In the genomic region with DNA sequence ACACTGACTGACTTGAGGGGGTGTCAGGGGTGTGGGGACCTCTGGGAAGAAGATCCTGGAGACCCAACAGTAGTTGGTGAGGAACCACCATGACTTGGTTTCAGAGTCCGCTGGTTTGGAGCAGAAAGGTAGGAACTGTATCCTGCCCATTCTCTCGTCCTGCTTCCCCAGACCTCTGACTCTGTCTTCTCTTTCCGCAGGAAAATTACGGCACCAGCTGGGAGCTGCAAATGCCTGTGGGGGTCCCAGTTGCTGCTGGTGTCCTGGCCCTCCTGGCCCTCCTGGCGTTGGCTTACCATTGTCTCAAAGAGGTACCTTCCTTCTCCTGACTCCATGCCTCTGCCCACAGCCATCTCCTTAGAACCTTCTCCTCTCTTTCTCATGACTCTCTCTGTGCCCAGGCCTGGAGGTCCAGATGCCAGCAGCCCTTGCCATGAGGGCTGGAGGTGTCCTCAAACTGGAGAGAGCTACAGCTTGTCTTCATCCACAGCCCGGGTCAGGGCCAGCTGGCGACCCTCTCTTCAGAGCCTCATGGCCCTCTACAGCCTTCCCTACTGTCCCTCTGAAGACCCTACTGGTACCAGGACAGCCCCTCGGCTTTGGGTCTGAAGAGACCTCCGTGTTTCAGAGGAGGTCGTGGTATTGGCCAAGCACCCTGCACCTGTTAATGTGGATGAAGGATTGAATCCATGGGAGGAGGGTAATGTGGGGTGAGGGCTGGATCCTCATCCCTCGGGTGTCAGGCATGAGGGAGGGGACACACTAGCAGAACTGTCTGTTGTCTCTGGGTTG, we compare ENCODE assay signal across 10 mouse cellular contexts. TPM values are rescaled to one million over a fixed set of nuclear protein-coding genes. Genes with fewer than 3 reads are reported as not detected.
DNase-seq lines count a peak whose midpoint lies in the region; ATAC-seq and TF ChIP-seq lines count a peak whose summit lies in the region.
"Had no signal": no experiment of that assay in that cellular context is flagged by ENCODE, and none has a peak within 500 bp of the region (broad histone marks: within the 10 kb centered on the region; RNA-seq: fewer than 3 reads in every experiment).

No protein-coding gene starts in this region.

- no peak for ATAC-seq in embryonic facial prominence, embryonic 13.5 days (ENCODE audit: insufficient number of reproducible peaks, insufficient read depth, low FRiP score, low TSS enrichment, low read depth)
- ATAC-seq in liver, embryonic 14.5 days (ENCODE audit: insufficient read depth), result no peak
- no peak for ATAC-seq in hindbrain, embryonic 12.5 days (ENCODE audit: low FRiP score)

- peak overlapping the region; percentile 37 for H3K4me2 ChIP-seq in embryonic facial prominence, embryonic 13.5 days
- peak overlapping the region; percentile 49 for H3K4me2 ChIP-seq in liver, embryonic 14.5 days (ENCODE audit: low read depth)
- H3K4me2 ChIP-seq in hindbrain, embryonic 12.5 days (replicated peaks), result no peak overlapping the region

- H3K4me1 ChIP-seq in heart, adult 2 months (ENCODE audit: control insufficient read depth, insufficient read depth, low read length), result peaks cover 4% of the 10 kb centered on the region; the same call in 1 of the 2 replicates
- H3K4me1 ChIP-seq in lung, adult 2 months (ENCODE audit: control insufficient read depth, insufficient read depth, low read length), result peaks cover 4% of the 10 kb centered on the region; the same call in 1 of the 2 replicates
- H3K4me1 ChIP-seq in embryonic facial prominence, embryonic 13.5 days, result peaks cover 21% of the 10 kb centered on the region
- peaks cover 0 to 3% of the 10 kb centered on the region in 2 experiments; a peak in 1 of 4 replicates for H3K4me1 ChIP-seq in liver, embryonic 14.5 days (replicated peaks; ENCODE audit: control insufficient read depth in 2 of 2, insufficient read depth in 2 of 2, low read length in 1 of 2)
- H3K4me1 ChIP-seq in hindbrain, embryonic 12.5 days, result peaks cover 21% of the 10 kb centered on the region

- 68% methylated on average over 11 of the region's 11 CpGs for WGBS in heart, adult 2 months
- 79% methylated on average over 11 of the region's 11 CpGs for WGBS in lung, adult 2 months
- WGBS in embryonic facial prominence, embryonic 13.5 days, result 83% methylated on average over 11 of the region's 11 CpGs
- 58% methylated on average over 11 of the region's 11 CpGs for WGBS in liver, embryonic 14.5 days (ENCODE audit: insufficient replicate concordance)
- WGBS in hindbrain, embryonic 12.5 days, result 81% methylated on average over 11 of the region's 11 CpGs

- H3K79me2 ChIP-seq in heart, adult 2 months (replicated peaks; ENCODE audit: control insufficient read depth, insufficient read depth, low read length), result no peaks in the 10 kb centered on the region

- intact Hi-C loops in heart, adult 2 months (cut with DNase I), result loop anchor here (2.0 to 5.0 kb wide), 6 partner anchors 21 to 211 kb away; partner anchors contain the start of genes Flywch1, Flywch2 and Prss41
- intact Hi-C loops in heart, postnatal 25 days (cut with DNase I), result loop anchor here (5.0 kb wide), 2 partner anchors 38 to 93 kb away; partner anchors contain the start of genes Flywch2, Prss32 and Prss41

- no peak for DNase-seq in heart, adult 2 months
- DNase-seq in heart, postnatal 25 days (ENCODE audit: low spot score), result no peak
- no peak for DNase-seq in lung, adult 2 months
- no peak for DNase-seq in lung, postnatal 14 days
- no peak for DNase-seq in liver, embryonic 14.5 days (ENCODE audit: low read depth in 3 of 3, low spot score in 3 of 3)
- no peak for DNase-seq in testis, postnatal 14 days (ENCODE audit: low spot score)

- H3K9me3 ChIP-seq in embryonic facial prominence, embryonic 13.5 days, result no peaks in the 10 kb centered on the region
- H3K9me3 ChIP-seq in liver, embryonic 14.5 days (ENCODE audit: control insufficient read depth, low read length), result no peaks in the 10 kb centered on the region
- no peaks in the 10 kb centered on the region for H3K9me3 ChIP-seq in hindbrain, embryonic 12.5 days (replicated peaks)

- no peaks in the 10 kb centered on the region for H3K36me3 ChIP-seq in heart, adult 2 months (ENCODE audit: control insufficient read depth, insufficient read depth, low read length)
- H3K36me3 ChIP-seq in embryonic facial prominence, embryonic 13.5 days, result peaks cover 37% of the 10 kb centered on the region
- H3K36me3 ChIP-seq in liver, embryonic 14.5 days (replicated peaks; ENCODE audit: control insufficient read depth, insufficient read depth, low read depth), result no peaks in the 10 kb centered on the region
- peaks cover 34% of the 10 kb centered on the region for H3K36me3 ChIP-seq in hindbrain, embryonic 12.5 days

- H3K27ac ChIP-seq in heart, adult 2 months, result peak overlapping the region; percentile 86
- H3K27ac ChIP-seq in embryonic facial prominence, embryonic 13.5 days, result no peak overlapping the region
- H3K27ac ChIP-seq in liver, embryonic 14.5 days, result no peak overlapping the region
- no peak overlapping the region for H3K27ac ChIP-seq in hindbrain, embryonic 12.5 days

- no peak; the same call in 1 of the 2 replicates for TF ChIP-seq POLR2A in heart, adult 2 months (IDR thresholded peaks at IDR 0.05; ENCODE audit: insufficient read depth, low read depth, low read length)
- TF ChIP-seq POLR2A in lung, adult 2 months (IDR thresholded peaks at IDR 0.05; ENCODE audit: borderline replicate concordance, extremely low read depth, low read depth, low read length), result 0 out of 2 replicates have a peak, but pooled peaks have one; percentile 25

- peak overlapping the region; percentile 45 for H3K4me3 ChIP-seq in heart, adult 2 months
- peak overlapping the region; percentile 40 for H3K4me3 ChIP-seq in lung, adult 2 months (replicated peaks; ENCODE audit: extremely low read depth, low read depth, low read length)
- no peak overlapping the region for H3K4me3 ChIP-seq in embryonic facial prominence, embryonic 13.5 days
- H3K4me3 ChIP-seq in liver, embryonic 14.5 days (ENCODE audit: insufficient read depth in 1 of 2, low read depth in 2 of 2, low read length in 2 of 2), result peak overlapping the region; percentile 26 to 34; a peak in 1 of 4 replicates
- no peak overlapping the region for H3K4me3 ChIP-seq in hindbrain, embryonic 12.5 days

- no peak for TF ChIP-seq EP300 in heart, adult 2 months (IDR thresholded peaks at IDR 0.05; ENCODE audit: insufficient read depth, low read depth, low read length)
- TF ChIP-seq EP300 in liver, embryonic 14.5 days (IDR thresholded peaks at IDR 0.05; ENCODE audit: low read depth), result no peak

- peak overlapping the region; percentile 50 for H3K9ac ChIP-seq in heart, adult 2 months (ENCODE audit: low read depth, low read length)
- no peak overlapping the region for H3K9ac ChIP-seq in embryonic facial prominence, embryonic 13.5 days
- H3K9ac ChIP-seq in liver, embryonic 14.5 days (replicated peaks), result no peak overlapping the region; the same call in 1 of the 2 replicates
- H3K9ac ChIP-seq in hindbrain, embryonic 12.5 days, result no peak overlapping the region

- no peak for TF ChIP-seq CTCF in heart, adult 2 months (IDR thresholded peaks at IDR 0.05)
- TF ChIP-seq CTCF in lung, adult 2 months (IDR thresholded peaks at IDR 0.05; ENCODE audit: insufficient read depth, low read length), result no peak
- TF ChIP-seq CTCF in liver, embryonic 14.5 days (IDR thresholded peaks at IDR 0.05; ENCODE audit: low read depth), result no peak

- H3K27me3 ChIP-seq in heart, adult 2 months (ENCODE audit: control insufficient read depth, insufficient read depth, low read length), result peaks cover 8% of the 10 kb centered on the region
- H3K27me3 ChIP-seq in embryonic facial prominence, embryonic 13.5 days, result peaks cover 36% of the 10 kb centered on the region
- peaks cover 26% of the 10 kb centered on the region for H3K27me3 ChIP-seq in liver, embryonic 14.5 days (ENCODE audit: control insufficient read depth, insufficient read depth, low read length)
- H3K27me3 ChIP-seq in hindbrain, embryonic 12.5 days, result peaks cover 34% of the 10 kb centered on the region

RNA-seq across cellular contexts. Expression of gene Kremen2, which starts 4.0 kb away (rescaled TPM):
- total RNA-seq in heart, adult 2 months (2021), result not detected
- polyA plus RNA-seq in heart, adult 2 months (2012; rRNA removed), result 0.06 and 0.27 TPM in 2 replicates
- not detected for total RNA-seq in heart, postnatal 25 days (2021)
- polyA plus RNA-seq in lung, adult 2 months (2012; rRNA removed), result 0.81 and 1.1 TPM in 2 replicates
- 31.7 and 42.3 TPM in 2 replicates for polyA plus RNA-seq in embryonic facial prominence, embryonic 13.5 days (2015; fragmentation: Nextera tagmentation; extraction: Ambion mirVana)
- polyA plus RNA-seq in liver, embryonic 14.5 days (2012; rRNA removed), result 0.02 and 0.03 TPM in 2 replicates
- polyA plus RNA-seq in liver, embryonic 14.5 days (2014; fragmentation: Nextera tagmentation; extraction: Ambion mirVana), result not detected in 2 replicates
- polyA plus RNA-seq in hindbrain, embryonic 12.5 days (2016; fragmentation: Nextera tagmentation; extraction: Ambion mirVana), result 2.9 and 5.7 TPM in 2 replicates
- total RNA-seq: monocyte, adult 5-6 weeks had no signal

RNA-seq across cellular contexts. Expression of gene Paqr4, which starts 8.9 kb away (rescaled TPM):
- total RNA-seq in heart, adult 2 months (2021), result 10 to 100 TPM; 25.5 to 27.2 TPM
- 30.7 and 33.2 TPM in 2 replicates for polyA plus RNA-seq in heart, adult 2 months (2012; rRNA removed)
- total RNA-seq in heart, postnatal 25 days (2021), result 10 to 100 TPM; 26.1 to 29.5 TPM
- polyA plus RNA-seq in lung, adult 2 months (2012; rRNA removed), result 59.8 and 63.5 TPM in 2 replicates
- 12.4 and 12.5 TPM in 2 replicates for polyA plus RNA-seq in embryonic facial prominence, embryonic 13.5 days (2015; fragmentation: Nextera tagmentation; extraction: Ambion mirVana)
- 3.6 and 5.7 TPM in 2 replicates for polyA plus RNA-seq in liver, embryonic 14.5 days (2012; rRNA removed)
- 6.4 and 7.2 TPM in 2 replicates for polyA plus RNA-seq in liver, embryonic 14.5 days (2014; fragmentation: Nextera tagmentation; extraction: Ambion mirVana)
- polyA plus RNA-seq in hindbrain, embryonic 12.5 days (2016; fragmentation: Nextera tagmentation; extraction: Ambion mirVana), result 40.3 and 41.6 TPM in 2 replicates

RNA-seq across cellular contexts. Expression of gene Flywch1, which starts 21.8 kb away (rescaled TPM):
- total RNA-seq in heart, adult 2 months (2021), result 10 to 100 TPM; 39.4 to 40.1 TPM
- polyA plus RNA-seq in heart, adult 2 months (2012; rRNA removed), result 25.9 and 33.4 TPM in 2 replicates
- 10 to 100 TPM; 29.7 to 33.2 TPM for total RNA-seq in heart, postnatal 25 days (2021)
- 37.1 and 39.1 TPM in 2 replicates for polyA plus RNA-seq in lung, adult 2 months (2012; rRNA removed)
- polyA plus RNA-seq in embryonic facial prominence, embryonic 13.5 days (2015; fragmentation: Nextera tagmentation; extraction: Ambion mirVana), result 90.2 and 95.6 TPM in 2 replicates
- 4.0 and 4.3 TPM in 2 replicates for polyA plus RNA-seq in liver, embryonic 14.5 days (2012; rRNA removed)
- polyA plus RNA-seq in liver, embryonic 14.5 days (2014; fragmentation: Nextera tagmentation; extraction: Ambion mirVana), result 6.6 and 7.4 TPM in 2 replicates
- polyA plus RNA-seq in hindbrain, embryonic 12.5 days (2016; fragmentation: Nextera tagmentation; extraction: Ambion mirVana), result 203 and 212 TPM in 2 replicates

RNA-seq across cellular contexts. Expression of gene Pkmyt1, which starts 23.5 kb away (rescaled TPM):
- 1 to 10 TPM; 1.2 to 1.6 TPM for total RNA-seq in heart, adult 2 months (2021)
- 3.9 and 5.6 TPM in 2 replicates for polyA plus RNA-seq in heart, adult 2 months (2012; rRNA removed)
- total RNA-seq in heart, postnatal 25 days (2021), result 1 to 10 TPM; 1.4 to 1.5 TPM
- 21.8 and 25.3 TPM in 2 replicates for polyA plus RNA-seq in lung, adult 2 months (2012; rRNA removed)
- polyA plus RNA-seq in embryonic facial prominence, embryonic 13.5 days (2015; fragmentation: Nextera tagmentation; extraction: Ambion mirVana), result 49.3 and 56.2 TPM in 2 replicates
- polyA plus RNA-seq in liver, embryonic 14.5 days (2012; rRNA removed), result 29.6 and 35.0 TPM in 2 replicates
- polyA plus RNA-seq in liver, embryonic 14.5 days (2014; fragmentation: Nextera tagmentation; extraction: Ambion mirVana), result 21.2 and 24.5 TPM in 2 replicates
- polyA plus RNA-seq in hindbrain, embryonic 12.5 days (2016; fragmentation: Nextera tagmentation; extraction: Ambion mirVana), result 29.1 and 31.2 TPM in 2 replicates

RNA-seq across cellular contexts. Expression of gene 1520401A03Rik, which starts 27.0 kb away (rescaled TPM):
- total RNA-seq in heart, adult 2 months (2021), result not detected
- not detected in 2 replicates for polyA plus RNA-seq in heart, adult 2 months (2012; rRNA removed)
- total RNA-seq in heart, postnatal 25 days (2021), result not detected
- polyA plus RNA-seq in lung, adult 2 months (2012; rRNA removed), result not detected in 2 replicates
- 0.25 and 0.32 TPM in 2 replicates for polyA plus RNA-seq in embryonic facial prominence, embryonic 13.5 days (2015; fragmentation: Nextera tagmentation; extraction: Ambion mirVana)
- polyA plus RNA-seq in liver, embryonic 14.5 days (2012; rRNA removed), result 0.04 and 0.09 TPM in 2 replicates
- not detected in 2 replicates for polyA plus RNA-seq in liver, embryonic 14.5 days (2014; fragmentation: Nextera tagmentation; extraction: Ambion mirVana)
- 0.21 and 1.2 TPM in 2 replicates for polyA plus RNA-seq in hindbrain, embryonic 12.5 days (2016; fragmentation: Nextera tagmentation; extraction: Ambion mirVana)
- total RNA-seq: layer of hippocampus, postnatal 36 days; monocyte, adult 5-6 weeks had no signal

Comparison
In these comparisons a context has a peak if more than half of its experiments do, and no peak if none do; other contexts are left out.
1. H3K4me3 ChIP-seq: peak in heart, adult 2 months (single experiment), lung, adult 2 months (single experiment) and liver, embryonic 14.5 days (2 of 2); none in embryonic facial prominence, embryonic 13.5 days (single experiment) and hindbrain, embryonic 12.5 days (single experiment).